Mouse (Mus musculus): ENCODE results near the gene Rbfox3. TPM values are rescaled to one million over a fixed set of nuclear protein-coding genes. Genes with fewer than 3 reads are reported as not detected.

Gene Rbfox3
- total RNA-seq, 2 experiments from 2014 or later: 0.11 to 0.14 TPM

DNA sequence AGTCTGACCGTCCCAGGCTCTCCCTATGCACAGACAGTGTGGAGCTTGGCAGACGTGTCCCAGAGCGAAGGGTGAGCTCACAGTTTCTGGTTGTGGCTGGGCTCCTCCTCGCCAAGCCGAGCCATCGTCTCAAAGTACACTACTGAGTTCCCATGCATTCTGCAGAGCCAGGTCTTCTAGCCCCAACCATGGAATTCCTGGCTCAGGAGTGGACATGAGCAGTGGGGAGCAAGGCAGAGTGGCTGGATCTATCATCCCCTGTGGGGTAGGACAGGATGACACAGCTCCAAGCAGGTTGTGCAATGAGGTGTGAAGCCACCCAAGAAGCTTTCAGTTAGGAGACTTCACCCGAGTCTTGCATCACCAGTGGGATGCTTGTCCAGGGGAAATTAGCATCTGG, 338.4 kb downstream of the Rbfox3 start:
- intact Hi-C loops (cut with DNase I): loop anchor here (1.0 kb wide), 1 partner anchor 166 kb away; no protein-coding TSS in a partner anchor
- no peak for DNase-seq

DNA sequence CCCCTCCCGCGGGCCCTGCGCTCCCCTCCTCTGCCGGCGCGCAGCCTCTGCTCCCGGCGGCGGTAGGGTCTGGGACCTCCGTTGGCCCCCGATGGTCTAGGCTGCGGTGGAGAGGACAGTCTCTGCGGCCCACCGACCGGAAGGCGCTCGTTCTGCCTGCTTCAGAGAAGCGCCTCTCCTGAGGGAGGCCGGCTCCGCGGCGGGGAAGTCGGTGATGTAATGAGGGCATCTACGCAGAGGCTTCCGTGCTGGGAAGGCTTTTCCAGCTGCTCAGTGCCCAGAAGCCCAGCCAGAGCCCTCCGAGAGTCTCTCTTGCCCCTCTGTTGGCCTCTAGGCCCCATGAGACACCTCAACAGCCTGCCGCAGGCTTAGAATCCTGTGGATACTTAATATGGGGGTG, 341.2 kb downstream of the Rbfox3 start:
- intact Hi-C loops (cut with DNase I): no loop called here
- no peak for DNase-seq

DNA sequence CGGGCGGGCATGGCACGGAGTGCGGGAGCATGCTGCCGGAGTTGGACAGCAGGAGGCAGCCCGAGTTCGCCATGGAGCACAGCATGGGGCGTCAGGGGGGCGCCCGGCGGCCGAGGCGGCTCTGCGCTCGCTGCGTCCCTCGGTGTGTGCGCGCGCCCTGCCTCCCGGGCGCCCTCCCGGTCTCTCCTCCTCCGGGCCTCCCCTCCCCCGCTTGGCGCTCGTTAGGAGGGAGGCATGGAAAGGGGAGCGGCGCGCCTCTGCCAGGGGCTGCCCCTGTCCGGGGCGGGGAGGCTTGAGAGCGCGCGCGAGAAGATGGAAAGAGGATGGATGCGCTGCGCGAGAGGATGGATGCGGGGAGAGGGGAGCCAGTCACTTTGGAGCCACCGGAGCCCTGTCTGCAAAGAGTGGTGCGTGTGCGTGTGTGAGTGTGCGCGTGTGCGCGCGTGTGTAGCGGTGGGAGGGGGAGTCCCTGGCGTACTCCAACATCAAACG, 341.8 kb downstream of the Rbfox3 start:
- no peak for DNase-seq
- intact Hi-C loops (cut with DNase I): no loop called here

DNA sequence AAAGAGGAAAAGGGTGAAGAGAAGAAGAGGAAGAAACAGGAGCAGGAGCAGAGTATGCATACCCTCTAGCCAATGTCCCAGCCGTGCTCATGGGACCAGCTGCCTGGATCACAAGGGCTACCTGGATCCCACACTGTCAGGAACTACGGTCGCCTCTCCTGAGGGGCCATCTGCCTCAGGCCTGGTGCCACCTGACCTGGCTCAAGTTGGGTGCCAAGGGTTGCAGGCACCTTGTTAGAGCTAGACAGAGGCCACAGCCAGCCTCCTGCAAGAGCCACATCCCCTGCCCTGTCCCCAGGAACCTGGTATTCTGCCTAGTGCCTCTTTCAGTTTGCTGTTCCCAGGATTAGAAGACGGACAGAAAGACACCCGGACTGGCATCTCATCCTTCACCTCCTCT, 347.5 kb downstream of the Rbfox3 start:
- no peak for DNase-seq

DNA sequence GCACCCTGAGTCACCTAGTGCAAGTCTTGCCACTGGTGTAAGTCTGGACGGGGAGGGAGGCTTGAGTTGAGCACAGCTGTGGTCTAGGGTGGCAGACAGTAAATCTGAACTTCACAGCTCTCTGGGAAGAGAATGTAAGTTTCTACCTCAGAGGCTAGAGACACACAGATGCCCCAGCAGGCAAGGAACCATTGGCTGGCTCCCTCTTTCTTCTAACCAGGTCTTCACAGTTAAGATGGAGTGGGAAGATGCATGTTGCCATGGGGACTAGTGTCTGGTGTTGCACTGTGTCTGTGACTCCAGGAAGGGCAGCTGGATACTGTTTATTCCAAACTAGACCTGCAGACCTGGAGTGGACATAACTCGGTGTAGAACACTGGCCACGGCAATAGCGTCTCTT, 348.6 kb downstream of the Rbfox3 start:
- no peak for DNase-seq
- intact Hi-C loops (cut with DNase I): no loop called here

More for the DNA sequence above, 347.5 kb downstream of the Rbfox3 start:
- intact Hi-C loops (cut with DNase I): no loop called here

DNA sequence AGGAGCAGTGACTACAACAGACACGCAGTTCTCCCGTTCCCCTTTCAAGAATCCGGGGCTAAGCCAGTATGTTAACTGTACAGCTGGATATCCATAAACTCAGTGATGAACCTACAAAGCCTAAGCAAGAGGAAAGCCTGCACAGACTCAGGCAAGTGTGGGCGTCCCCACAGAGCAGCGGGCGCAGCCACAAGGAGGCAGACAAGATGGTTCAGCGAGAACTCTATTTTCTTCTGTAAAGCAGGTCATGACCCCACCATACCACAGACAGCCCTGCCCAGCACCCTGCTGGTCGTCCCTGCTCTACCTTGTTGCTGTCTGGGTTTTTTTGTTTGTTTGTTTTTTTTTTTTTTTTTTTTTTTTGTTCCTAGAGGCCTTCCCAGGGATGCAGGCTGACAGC, 353.2 kb downstream of the Rbfox3 start:
- intact Hi-C loops (cut with DNase I): no loop called here
- no peak for DNase-seq

DNA sequence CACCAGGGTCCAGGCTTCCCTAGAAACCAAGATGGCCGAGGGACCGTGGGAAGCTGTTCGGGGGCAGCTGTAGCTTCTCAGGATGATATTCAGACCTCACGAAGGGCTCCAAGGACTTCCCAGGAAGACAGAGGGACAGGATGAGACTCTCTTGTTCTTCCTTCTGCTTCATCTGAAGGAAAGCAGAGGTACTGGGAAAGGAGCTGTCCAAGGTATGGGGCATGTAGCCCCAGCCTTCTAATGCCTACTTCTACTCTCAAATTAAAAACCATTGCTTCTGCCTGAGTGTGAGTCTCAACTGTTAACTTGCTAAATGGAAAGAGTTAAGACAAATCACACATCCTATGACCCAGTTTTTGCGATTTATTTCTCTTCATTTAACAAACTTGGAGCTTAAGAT, 355.8 kb downstream of the Rbfox3 start:
- intact Hi-C loops (cut with DNase I): no loop called here
- no peak for DNase-seq

DNA sequence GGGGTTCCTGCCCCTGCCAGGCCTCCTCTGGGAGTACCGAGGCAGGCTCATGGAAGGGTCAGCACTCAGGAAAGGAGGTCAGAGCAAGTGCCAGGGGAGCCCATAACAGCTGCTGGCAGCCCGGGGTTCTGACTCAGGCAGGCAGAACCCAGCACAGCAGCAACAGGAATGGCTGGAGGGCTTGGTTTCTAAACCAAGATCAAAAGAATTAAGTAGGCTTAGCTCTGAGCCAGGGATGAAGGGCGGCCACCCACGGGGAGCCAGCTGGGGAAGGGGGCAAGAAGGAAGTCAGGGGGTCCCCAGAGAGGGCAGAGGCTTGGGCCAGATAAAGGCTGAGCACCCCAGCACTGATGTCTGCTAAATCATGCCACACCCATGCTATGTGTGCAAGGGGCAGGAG, 356.9 kb downstream of the Rbfox3 start:
- no peak for DNase-seq
- intact Hi-C loops (cut with DNase I): no loop called here

DNA sequence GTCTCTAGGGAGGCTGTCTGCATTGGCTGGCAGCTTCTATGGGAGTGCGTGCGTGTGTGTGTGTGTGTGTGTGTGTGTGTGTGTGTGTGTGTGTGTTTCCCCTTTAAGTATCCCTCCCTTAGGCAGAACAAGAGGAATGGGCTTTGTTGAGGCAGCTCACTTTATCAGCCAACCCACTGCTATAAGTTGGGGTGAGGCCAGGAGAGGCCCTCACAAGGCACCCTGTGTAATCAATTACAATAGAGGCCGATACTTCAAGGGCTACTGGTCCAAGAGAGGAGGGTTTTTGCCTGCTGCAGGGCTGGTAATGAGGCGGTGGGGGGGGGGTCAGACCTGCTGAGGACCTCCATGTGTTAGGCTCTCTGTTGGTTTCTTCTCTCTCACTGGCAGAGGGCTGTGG, 357.5 kb downstream of the Rbfox3 start:
- intact Hi-C loops (cut with DNase I): no loop called here
- DNase-seq: no peak

DNA sequence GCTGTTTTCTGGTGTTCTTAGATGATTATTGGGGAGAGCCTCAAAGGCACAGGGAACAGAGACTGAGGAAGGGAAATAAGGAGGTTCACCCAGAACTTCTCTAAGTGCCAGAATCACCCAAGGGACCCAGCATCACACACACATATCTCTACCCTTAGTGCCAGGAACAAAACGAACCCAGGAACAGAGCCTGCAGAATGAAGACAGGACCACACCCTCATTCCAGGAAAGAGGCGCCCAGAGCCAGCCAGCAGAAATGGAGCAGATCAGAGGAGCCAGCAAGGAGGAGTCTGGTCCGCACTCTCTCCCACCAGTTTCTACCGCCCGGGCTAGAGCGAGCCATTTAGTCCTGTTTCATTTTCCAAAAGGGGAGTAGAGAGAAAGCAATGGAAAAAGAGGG, 358.4 kb downstream of the Rbfox3 start:
- intact Hi-C loops (cut with DNase I): no loop called here
- peak in 1 of 2 experiments; percentile 4 for DNase-seq

DNA sequence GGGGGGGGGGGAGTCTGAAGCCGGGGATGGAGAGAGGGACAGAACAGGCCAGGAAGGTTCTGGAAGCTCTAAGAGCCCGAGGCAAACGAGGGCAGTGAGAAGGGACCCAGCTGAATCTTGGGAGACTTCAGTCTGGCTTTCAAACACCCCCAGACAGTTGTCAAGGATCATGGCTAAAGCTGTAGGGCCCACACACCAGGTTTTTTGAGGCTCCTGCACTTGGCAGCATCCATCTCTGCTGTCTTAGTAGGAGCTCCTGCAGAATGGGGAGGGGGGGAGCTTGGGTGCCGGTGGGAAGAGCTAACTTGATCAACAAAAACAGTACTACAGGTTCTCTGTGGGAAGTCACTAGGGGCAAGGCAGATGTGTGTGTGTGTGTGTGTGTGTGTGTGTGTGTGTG, 358.9 kb downstream of the Rbfox3 start:
- intact Hi-C loops (cut with DNase I): no loop called here
- no peak for DNase-seq

DNA sequence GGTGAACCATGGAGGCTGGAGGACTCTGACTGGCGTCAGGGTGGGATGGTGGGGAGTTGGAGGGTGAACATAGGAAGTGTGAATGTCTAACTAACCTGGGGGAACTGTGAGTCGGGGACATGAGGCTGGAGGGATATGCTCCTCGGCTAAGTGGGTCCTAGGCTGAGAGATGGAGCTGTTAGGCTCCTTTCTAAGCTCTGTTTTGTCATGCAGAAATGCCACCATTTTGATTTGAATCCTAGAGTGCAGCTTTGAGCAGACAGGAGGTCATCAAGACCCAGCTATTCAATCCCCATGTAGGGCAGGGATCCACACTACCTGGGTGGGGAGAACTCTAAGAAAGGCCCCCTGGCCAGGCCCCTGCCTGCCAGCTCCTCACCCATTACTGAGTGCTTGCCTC, 359.7 kb downstream of the Rbfox3 start:
- no peak for DNase-seq
- intact Hi-C loops (cut with DNase I): no loop called here

DNA sequence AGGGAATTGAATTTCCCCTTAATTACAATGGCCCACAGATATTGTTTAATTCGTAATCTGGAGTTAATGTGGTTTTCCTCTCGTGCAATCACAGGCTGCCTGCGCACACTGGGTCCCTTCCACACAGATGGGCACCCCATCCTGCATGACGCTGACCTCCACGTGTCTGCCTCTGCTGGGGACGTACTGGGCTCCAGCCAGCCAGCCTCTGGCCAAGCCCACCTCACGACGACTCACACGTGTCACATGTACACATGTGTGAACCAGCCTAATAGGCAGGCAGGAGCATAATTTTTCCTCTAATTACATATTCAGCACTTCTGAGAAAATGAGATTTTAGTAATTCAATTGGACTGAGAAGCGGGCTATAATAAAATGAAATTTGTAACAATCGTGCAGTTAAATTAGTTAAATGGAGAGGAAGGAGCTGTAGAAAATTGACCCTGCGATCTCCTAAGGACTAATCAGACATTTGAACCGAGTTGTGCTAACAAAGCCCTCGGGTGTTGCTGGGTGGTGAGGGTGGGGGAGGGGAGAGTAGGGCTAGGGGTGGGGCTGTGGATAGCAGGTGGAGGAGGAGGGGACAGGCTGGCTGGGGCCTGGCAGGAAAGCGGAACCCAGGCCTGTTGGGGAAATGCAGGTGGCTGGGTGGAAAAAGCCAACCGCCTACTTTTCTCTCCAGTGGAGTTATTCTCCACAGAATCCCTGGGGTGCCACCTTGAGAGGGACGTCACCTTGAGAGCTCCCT, 360.4 kb downstream of the Rbfox3 start:
- intact Hi-C loops (cut with DNase I): no loop called here
- no peak for DNase-seq

DNA sequence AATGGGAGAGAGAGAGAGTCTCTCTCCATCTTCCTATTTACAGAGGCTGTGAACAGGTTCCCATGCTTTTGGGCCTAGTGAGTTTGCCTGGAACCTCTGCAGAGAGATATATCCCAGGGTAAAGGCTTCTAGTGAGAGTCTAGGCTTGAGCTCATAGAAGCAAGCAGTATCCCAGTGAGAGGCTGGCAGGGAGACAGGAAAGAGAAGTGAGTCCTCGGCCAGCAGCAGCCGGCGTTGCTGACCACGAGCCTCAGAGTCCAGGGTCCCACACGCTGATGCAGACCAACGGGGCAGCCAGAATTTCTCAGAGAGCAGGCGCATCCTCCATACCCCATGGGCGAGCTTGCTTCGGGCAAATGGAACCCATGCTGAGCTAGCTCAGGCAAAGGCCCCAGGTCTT, 363.2 kb downstream of the Rbfox3 start:
- DNase-seq: no peak
- intact Hi-C loops (cut with DNase I): no loop called here

DNA sequence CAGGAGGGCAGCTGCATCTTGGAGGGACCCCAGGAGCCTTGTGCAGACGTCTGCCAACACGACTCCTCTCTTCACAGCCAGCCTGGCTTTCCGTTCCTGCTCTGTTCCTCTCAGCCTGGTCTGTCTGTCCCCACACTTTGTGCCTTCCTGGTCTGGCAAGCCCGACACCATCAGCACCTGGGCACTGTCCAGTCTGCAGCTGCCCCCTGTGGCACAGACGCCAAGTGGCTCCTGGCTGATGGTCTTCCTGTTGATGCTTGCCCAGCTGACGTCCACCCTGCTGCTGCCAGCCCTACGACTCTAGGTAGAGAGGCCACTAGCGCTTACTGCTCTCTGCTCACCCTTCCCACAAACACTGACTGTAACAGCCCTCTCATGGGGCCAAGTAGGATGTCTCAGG, 365.1 kb downstream of the Rbfox3 start:
- no peak for DNase-seq
- intact Hi-C loops (cut with DNase I): no loop called here

DNA sequence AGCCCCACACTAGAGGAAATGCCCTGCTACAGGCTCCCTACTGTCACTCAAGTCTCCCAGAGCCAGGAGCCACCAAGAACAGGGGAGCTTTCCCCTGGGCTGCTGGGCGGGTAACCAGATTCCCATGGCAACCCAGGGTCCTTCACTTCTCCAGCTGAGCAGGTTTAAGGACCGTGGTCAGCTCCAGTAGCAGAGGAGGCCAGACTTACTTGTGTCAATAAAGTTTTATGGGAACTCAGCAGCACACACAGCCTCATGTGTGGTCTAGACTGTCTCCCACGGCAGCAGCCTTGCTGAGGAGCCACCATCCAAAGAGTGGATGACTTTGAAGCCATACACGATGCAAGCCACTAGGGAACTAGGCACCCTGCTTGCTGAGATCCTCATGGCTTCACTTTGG, 365.7 kb downstream of the Rbfox3 start:
- intact Hi-C loops (cut with DNase I): no loop called here
- no peak for DNase-seq

DNA sequence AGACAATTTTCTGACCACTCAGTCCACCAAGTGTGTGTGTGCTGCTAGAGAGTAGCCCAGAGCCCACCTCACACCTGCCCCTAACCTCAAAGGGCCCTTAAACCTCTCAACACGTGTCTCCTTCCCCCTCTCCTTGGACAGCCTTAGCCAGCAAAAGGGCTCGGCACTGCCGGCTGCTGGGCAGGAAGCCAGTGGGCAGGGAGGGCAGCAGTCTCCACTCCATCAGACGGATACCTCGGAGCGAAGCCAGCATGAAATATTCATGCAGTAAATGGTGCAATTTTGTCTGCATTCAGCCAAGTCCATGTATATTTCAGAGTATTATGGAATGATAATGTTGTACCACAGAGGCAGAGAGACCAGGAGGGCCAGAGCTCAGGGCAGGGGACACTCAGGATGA, 366.8 kb downstream of the Rbfox3 start:
- no peak for DNase-seq
- intact Hi-C loops (cut with DNase I): no loop called here

DNA sequence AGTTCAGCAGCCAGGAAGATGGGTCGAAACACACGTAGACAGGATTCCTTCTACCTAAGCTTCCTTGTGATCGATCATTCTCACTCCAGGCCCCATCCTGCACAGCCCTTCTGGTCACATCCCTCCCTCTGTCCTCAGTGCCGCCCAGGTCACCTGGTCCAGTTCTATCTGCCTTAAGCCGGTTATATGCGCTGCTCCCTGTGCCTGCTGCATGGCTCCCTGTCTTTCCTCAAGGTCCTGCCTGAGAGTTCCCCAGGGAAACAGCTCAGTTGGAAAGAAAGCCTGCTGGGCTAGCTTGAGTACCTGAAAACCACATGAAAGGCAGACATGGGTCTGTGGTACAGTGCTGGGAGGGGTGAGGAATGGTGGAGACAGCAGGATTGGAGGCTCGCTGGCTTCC, 368.5 kb downstream of the Rbfox3 start:
- DNase-seq: no peak
- intact Hi-C loops (cut with DNase I): no loop called here

DNA sequence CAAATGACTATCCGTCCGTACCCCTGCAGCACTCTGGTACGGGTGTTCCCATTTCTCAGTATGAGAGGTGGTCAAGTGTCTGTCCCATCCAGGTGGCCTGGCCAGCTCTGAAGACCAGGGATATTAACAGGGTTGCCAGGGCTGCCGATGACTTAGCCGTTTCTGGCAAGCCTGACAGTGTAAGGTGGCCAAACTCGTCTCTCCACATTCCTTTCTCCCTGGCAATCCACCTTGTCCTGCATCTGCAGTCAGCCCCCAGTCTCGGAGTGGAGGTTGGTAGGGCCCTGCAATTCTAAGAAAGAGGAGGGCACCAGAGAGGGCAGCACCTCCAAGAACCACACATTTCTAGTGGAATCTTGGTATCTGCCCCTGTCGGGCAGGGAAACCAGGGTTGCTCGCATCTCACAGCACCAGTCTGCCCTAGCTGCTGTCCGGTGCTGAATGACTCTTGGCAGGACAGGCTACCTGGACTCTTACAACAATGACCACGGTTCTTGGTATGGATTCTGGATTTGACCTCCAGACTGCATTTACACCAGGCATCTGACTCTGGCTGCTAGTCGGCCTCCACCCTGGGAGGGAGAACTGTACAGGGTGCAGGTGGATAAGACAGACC, 370.9 kb downstream of the Rbfox3 start:
- DNase-seq: no peak
- intact Hi-C loops (cut with DNase I): no loop called here

DNA sequence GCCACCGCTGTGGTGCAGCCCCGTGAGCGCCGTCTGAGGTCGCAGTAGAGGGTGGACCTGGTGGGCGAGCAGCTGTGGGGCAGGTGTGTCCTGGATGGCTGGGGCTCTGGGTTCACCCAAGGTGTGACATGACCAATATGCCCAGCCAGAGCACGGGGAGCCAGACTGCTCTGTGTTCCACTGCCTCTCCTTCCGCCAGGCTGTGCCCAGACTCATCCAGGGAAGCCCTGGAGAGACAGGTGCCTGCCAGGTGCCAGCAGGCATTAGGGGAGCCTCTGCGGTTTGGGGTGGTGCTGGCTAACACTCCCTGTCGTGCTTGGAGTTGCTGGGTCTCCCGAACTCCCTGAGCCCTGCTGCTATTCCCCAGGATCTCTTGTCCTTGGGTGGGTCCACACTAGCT, 373.4 kb downstream of the Rbfox3 start:
- intact Hi-C loops (cut with DNase I): no loop called here
- no peak for DNase-seq

DNA sequence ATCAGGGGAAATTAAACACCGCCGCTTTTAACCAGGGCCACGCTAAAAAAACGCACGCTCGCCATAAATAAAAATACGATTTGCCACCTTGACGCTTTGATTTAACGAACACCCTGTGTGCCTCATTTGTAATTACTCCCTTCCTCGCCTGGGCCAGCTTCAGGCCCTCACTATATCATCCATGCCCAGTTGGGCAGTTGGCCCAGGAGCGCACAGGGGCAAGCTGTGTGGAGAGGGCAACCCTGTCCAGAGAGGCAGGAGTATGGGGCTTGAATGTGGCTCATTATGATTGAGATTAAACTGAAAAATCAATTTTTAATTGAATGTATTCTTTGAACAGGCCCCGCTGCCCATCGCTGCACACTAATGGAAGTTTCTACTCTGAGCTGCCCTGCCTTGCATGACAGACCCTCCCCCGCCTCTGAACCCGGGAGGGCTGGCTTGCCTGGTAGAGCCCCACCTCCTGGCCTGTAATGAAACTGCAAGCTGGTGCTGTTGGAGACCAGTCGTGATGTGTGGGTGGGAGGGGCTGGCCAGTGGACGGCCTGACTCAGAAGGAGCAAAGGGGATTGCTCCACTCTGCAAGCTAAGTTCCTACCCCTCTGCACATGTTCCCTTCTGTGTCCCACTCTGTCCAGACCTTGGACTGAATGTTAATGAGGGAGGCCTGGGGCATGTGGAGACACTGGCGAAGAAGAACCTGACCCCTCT, 376.9 kb downstream of the Rbfox3 start:
- intact Hi-C loops (cut with DNase I): no loop called here
- DNase-seq: peak in 1 of 2 experiments; percentile 17

DNA sequence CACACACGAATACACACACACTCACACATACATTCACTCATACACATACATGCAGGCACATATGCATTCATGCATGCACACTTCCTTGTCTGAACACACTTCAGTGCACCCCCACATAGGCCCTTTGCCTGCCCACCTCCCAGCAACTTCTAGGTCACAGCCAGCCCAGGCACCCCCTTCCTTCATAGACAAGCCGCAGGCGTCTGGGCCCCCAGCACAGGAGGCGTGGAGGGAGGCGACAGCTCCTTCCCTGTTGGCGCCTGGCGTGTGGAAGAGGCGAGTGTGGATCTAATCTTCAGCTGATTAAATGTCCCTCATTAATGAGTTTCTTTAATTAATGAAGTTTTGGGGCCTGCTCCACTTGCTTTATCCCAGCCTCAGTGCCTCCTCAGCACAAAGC, 381.1 kb downstream of the Rbfox3 start:
- no peak for DNase-seq
- intact Hi-C loops (cut with DNase I): no loop called here

Measured in heart, postnatal 36 days (tissue).